Mouse (Mus musculus): ENCODE results near the gene Noxo1. TPM values are rescaled to one million over a fixed set of nuclear protein-coding genes. Genes with fewer than 3 reads are reported as not detected.
"Not testable (repeated sequence)": the region's sequence is repeated elsewhere in the genome, so short reads cannot be mapped to it uniquely, and the experiment has no call there.

The Noxo1 gene
- polyA plus RNA-seq, 1 experiment from 2014 or later, result 0.97 TPM

DNA sequence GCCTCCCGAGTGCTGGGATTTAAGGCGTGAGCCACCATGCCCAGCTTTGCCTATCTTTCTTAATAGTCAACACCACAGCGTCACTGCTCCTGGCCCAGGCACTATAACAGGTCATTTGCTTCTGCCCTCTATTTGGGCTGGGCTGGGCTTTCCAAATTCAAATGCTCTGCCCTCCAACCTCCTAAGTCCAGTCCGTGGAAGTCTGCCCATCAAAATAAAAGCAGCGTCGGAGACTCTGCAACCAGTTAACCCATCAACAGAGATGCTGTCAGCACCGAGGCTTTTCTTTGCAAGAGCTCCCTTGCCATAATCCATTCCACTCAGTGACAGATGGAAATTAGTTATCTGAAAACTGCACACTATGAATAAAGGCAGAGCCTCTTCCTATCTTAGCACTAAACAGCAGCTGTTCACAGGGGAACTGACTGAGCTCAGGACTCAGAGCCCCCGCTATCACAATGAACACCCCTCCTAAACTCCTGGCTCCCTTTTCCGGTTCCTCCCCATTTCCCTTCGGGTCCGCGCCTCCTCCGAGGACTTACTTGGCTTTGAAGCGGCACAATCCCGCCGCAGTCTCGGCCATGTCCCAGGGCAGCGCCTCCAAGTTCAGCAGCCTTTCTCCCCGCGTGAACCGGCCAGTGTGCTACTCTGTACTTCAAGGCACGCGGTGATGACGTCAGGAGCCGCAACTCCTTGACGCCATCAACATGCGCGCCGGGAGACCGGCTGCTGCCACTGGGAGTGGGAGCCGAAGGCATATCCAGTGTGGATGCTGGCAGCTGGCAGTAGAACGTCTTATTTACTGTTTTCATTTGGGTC is 11.2 kb downstream of the Noxo1 start, which contains the start of gene Tbl3:
Tbl3 (minus strand) TSS at position 679 of the 819 bp plus-strand sequence.
- Histone ChIP-seq H3K36me3 (ENCODE audit: control insufficient read depth, insufficient read depth, low read length) (peaks cover 16% of the 10 kb centered on the region), H3K4me2 (peak within 1 kb of the TSS; percentile 76), H3K4me1 (ENCODE audit: control insufficient read depth, insufficient read depth, low read length) (peaks cover 6% of the 10 kb centered on the region; the same call in 1 of the 2 replicates), H3K9me3 (ENCODE audit: control insufficient read depth, low read length) (no peaks in the 10 kb centered on the region), H3K9ac (ENCODE audit: low read length) (peak within 1 kb of the TSS; percentile 84), H3K4me3 (ENCODE audit: low read depth, low read length) (peak within 1 kb of the TSS; percentile 83), H3K27me3 (ENCODE audit: control insufficient read depth, insufficient read depth, low read length) (no peaks in the 10 kb centered on the region), H3K27ac (ENCODE audit: low read depth, low read length) (no peak within 1 kb of the TSS; the same call in 1 of the 2 replicates)
- DNase-seq (ENCODE audit: low spot score, missing footprints), result peak; percentile 100
- WGBS, result 4% methylated on average over 32 of the region's 32 CpGs
- peak; percentile 85 for ATAC-seq (ENCODE audit: low FRiP score)

- Histone ChIP-seq H3K4me3 (ENCODE audit: low read depth, low read length) (peak overlapping the region; percentile 83), H3K27me3 (ENCODE audit: control insufficient read depth, insufficient read depth, low read length) (no peaks in the 10 kb centered on the region), H3K9me3 (ENCODE audit: control insufficient read depth, low read length) (no peaks in the 10 kb centered on the region), H3K9ac (ENCODE audit: low read length) (peak overlapping the region; percentile 84), H3K4me1 (ENCODE audit: control insufficient read depth, insufficient read depth, low read length) (peaks cover 6% of the 10 kb centered on the region; the same call in 1 of the 2 replicates), H3K4me2 (peak overlapping the region; percentile 76), H3K27ac (ENCODE audit: low read depth, low read length) (no peak overlapping the region; the same call in 1 of the 2 replicates), H3K36me3 (ENCODE audit: control insufficient read depth, insufficient read depth, low read length) (peaks cover 13% of the 10 kb centered on the region)
- WGBS, result 8% methylated on average over 24 of the region's 24 CpGs
- DNase-seq (ENCODE audit: low spot score, missing footprints) (peak; percentile 86), ATAC-seq (ENCODE audit: low FRiP score) (peak; percentile 70; the same call in 1 of the 2 replicates)
Observed at GRCm38 (mm10) chr17:24707801-24708425, 11.9 kb downstream of the Noxo1 start.

- DNase-seq (ENCODE audit: low spot score, missing footprints) (no peak), ATAC-seq (ENCODE audit: low FRiP score) (no peak)
- H3K4me3 ChIP-seq (ENCODE audit: low read depth, low read length), result no peak overlapping the region
- H3K27me3 ChIP-seq (ENCODE audit: control insufficient read depth, insufficient read depth, low read length), result no peaks in the 10 kb centered on the region
- H3K9me3 ChIP-seq (ENCODE audit: control insufficient read depth, low read length), result no peaks in the 10 kb centered on the region
- no peak overlapping the region for H3K27ac ChIP-seq (ENCODE audit: low read depth, low read length)
- WGBS, result 28% methylated on average over 2 of the region's 2 CpGs
- H3K9ac ChIP-seq (ENCODE audit: low read length), result no peak overlapping the region
- no peak overlapping the region for H3K4me2 ChIP-seq
- peaks cover 6% of the 10 kb centered on the region; the same call in 1 of the 2 replicates for H3K4me1 ChIP-seq (ENCODE audit: control insufficient read depth, insufficient read depth, low read length)
- H3K36me3 ChIP-seq (ENCODE audit: control insufficient read depth, insufficient read depth, low read length), result peaks cover 12% of the 10 kb centered on the region
Observed at GRCm38 (mm10) chr17:24708646-24709045, 12.6 kb downstream of the Noxo1 start.

- no peak overlapping the region for H3K4me3 ChIP-seq (ENCODE audit: low read depth, low read length)
- no peaks in the 10 kb centered on the region for H3K27me3 ChIP-seq (ENCODE audit: control insufficient read depth, insufficient read depth, low read length)
- no peak overlapping the region for H3K9ac ChIP-seq (ENCODE audit: low read length)
- no peak overlapping the region for H3K4me2 ChIP-seq
- H3K36me3 ChIP-seq (ENCODE audit: control insufficient read depth, insufficient read depth, low read length), result no peaks in the 10 kb centered on the region
- ATAC-seq (ENCODE audit: low FRiP score) (no peak), DNase-seq (ENCODE audit: low spot score, missing footprints) (no peak)
- 18% methylated on average over 6 of the region's 6 CpGs for WGBS
- no peak overlapping the region for H3K27ac ChIP-seq (ENCODE audit: low read depth, low read length)
- H3K4me1 ChIP-seq (ENCODE audit: control insufficient read depth, insufficient read depth, low read length), result no peaks in the 10 kb centered on the region
- no peaks in the 10 kb centered on the region for H3K9me3 ChIP-seq (ENCODE audit: control insufficient read depth, low read length)
Observed at GRCm38 (mm10) chr17:24715556-24715955, 19.5 kb downstream of the Noxo1 start.

GRCm38 (mm10) chr17:24716166-24716682 is 20.2 kb downstream of the Noxo1 start:
- Histone ChIP-seq H3K4me2 (no peak overlapping the region), H3K36me3 (ENCODE audit: control insufficient read depth, insufficient read depth, low read length) (0 out of 2 replicates have a peak, but pooled peaks cover under 1% of the 10 kb centered on the region), H3K4me3 (ENCODE audit: low read depth, low read length) (no peak overlapping the region), H3K27me3 (ENCODE audit: control insufficient read depth, insufficient read depth, low read length) (no peaks in the 10 kb centered on the region), H3K27ac (ENCODE audit: low read depth, low read length) (no peak overlapping the region), H3K9me3 (ENCODE audit: control insufficient read depth, low read length) (no peaks in the 10 kb centered on the region), H3K9ac (ENCODE audit: low read length) (no peak overlapping the region), H3K4me1 (ENCODE audit: control insufficient read depth, insufficient read depth, low read length) (peaks cover 2% of the 10 kb centered on the region)
- DNase-seq (ENCODE audit: low spot score, missing footprints) (no peak), ATAC-seq (ENCODE audit: low FRiP score) (no peak)
- 88% methylated on average over 15 of the region's 15 CpGs for WGBS

GRCm38 (mm10) chr17:24717943-24718342 is 21.9 kb downstream of the Noxo1 start, which contains the start of the genes Rnf151 and Rps2:
TSS of gene Rnf151 (minus strand) at chr17:24718063.
TSS of gene Rps2 (plus strand) at chr17:24718116.
- H3K27me3 ChIP-seq (ENCODE audit: control insufficient read depth, insufficient read depth, low read length), result no peaks in the 10 kb centered on the region
- H3K4me2 ChIP-seq, result peak within 1 kb of the TSS; percentile 55
- 82% methylated on average over 4 of the region's 4 CpGs for WGBS
- no peaks in the 10 kb centered on the region for H3K9me3 ChIP-seq (ENCODE audit: control insufficient read depth, low read length)
- peaks cover 11% of the 10 kb centered on the region for H3K36me3 ChIP-seq (ENCODE audit: control insufficient read depth, insufficient read depth, low read length)
- ATAC-seq (ENCODE audit: low FRiP score) (no peak), DNase-seq (ENCODE audit: low spot score, missing footprints) (no peak)
- H3K4me3 ChIP-seq (ENCODE audit: low read depth, low read length), result peak within 1 kb of the TSS; percentile 88
- no peak within 1 kb of the TSS for H3K27ac ChIP-seq (ENCODE audit: low read depth, low read length)
- peaks cover 7% of the 10 kb centered on the region for H3K4me1 ChIP-seq (ENCODE audit: control insufficient read depth, insufficient read depth, low read length)
- H3K9ac ChIP-seq (ENCODE audit: low read length), result no peak within 1 kb of the TSS

DNA sequence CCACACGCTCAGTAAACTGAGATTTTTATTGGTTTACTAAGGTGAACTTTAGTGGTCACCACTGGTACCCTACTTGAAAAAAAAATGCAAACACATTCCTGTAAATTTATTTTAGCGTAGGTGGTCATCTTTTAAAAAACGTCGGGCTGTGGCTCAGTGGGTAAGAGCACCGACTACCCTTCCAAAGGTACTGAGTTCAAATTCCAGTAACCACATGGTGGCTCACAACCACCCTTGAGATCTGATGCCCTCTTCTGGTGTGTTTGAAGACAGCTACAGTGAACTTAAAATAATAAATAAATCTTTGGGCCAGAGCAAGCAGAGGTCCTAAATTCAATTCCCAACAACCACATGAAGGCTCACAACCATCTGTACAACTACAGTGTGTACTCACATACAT is 22.9 kb downstream of the Noxo1 start:
- not testable (repeated sequence) for DNase-seq (ENCODE audit: low spot score, missing footprints); ATAC-seq (ENCODE audit: low FRiP score); H3K27ac ChIP-seq (ENCODE audit: low read depth, low read length); H3K9me3 ChIP-seq (ENCODE audit: control insufficient read depth, low read length); H3K27me3 ChIP-seq (ENCODE audit: control insufficient read depth, insufficient read depth, low read length)
- H3K9ac ChIP-seq (ENCODE audit: low read length), result peak overlapping the region; percentile 93
- peaks cover 11% of the 10 kb centered on the region for H3K36me3 ChIP-seq (ENCODE audit: control insufficient read depth, insufficient read depth, low read length)
- peaks cover 15% of the 10 kb centered on the region for H3K4me1 ChIP-seq (ENCODE audit: control insufficient read depth, insufficient read depth, low read length)
- H3K4me3 ChIP-seq (ENCODE audit: low read depth, low read length), result peak overlapping the region; percentile 88
- WGBS, result 66% methylated on average over 5 of the region's 5 CpGs
- peak overlapping the region; percentile 55 for H3K4me2 ChIP-seq

- Histone ChIP-seq H3K4me2 (peak overlapping the region; percentile 88), H3K27me3 (ENCODE audit: control insufficient read depth, insufficient read depth, low read length) (no peaks in the 10 kb centered on the region), H3K4me3 (ENCODE audit: low read depth, low read length) (peak overlapping the region; percentile 88), H3K36me3 (ENCODE audit: control insufficient read depth, insufficient read depth, low read length) (peaks cover 11% of the 10 kb centered on the region), H3K9ac (ENCODE audit: low read length) (peak overlapping the region; percentile 93), H3K9me3 (ENCODE audit: control insufficient read depth, low read length) (no peaks in the 10 kb centered on the region), H3K4me1 (ENCODE audit: control insufficient read depth, insufficient read depth, low read length) (peaks cover 15% of the 10 kb centered on the region), H3K27ac (ENCODE audit: low read depth, low read length) (peak overlapping the region; percentile 58)
- WGBS, result under 1% methylated on average over 61 of the region's 61 CpGs
- ATAC-seq (ENCODE audit: low FRiP score) (peak; percentile 98), DNase-seq (ENCODE audit: low spot score, missing footprints) (peak; percentile 99)
Observed at GRCm38 (mm10) chr17:24719494-24720222, 23.6 kb downstream of the Noxo1 start.
